Mouse (Mus musculus) lung, embryonic 14.5 days (tissue): ENCODE measurements around the gene Cacna1i. TPM values are rescaled to one million over a fixed set of nuclear protein-coding genes. Genes with fewer than 3 reads are reported as not detected.
A peak's percentile ranks its signal among the peaks of the same experiment; 100 is the strongest.

Experiments used
- ATAC-seq: fragments of 200-750 bp; cut with Nextera tagmentation; 2 replicates; pipeline ENCODE4 v1.8.0; 2017; ENCODE audit warnings: mild to moderate bottlenecking, moderate TSS enrichment, moderate library complexity; ENCODE audit not compliant: insufficient read depth
- DNase-seq: peaks from one replicate; pipeline ENCODE4 v3.0.0-alpha.2; 2015
- H3K27ac ChIP-seq: fragments of 300-500 bp; sonication (generic); 2 replicates; pipeline ENCODE4 v1.5.1; 2014; ENCODE audit warnings: low read depth, mild to moderate bottlenecking, moderate library complexity
- H3K27me3 ChIP-seq: fragments of 300-500 bp; sonication (generic); 2 replicates; pipeline ENCODE4 v1.6.1; 2014; ENCODE audit warnings: low read length, control low read depth; ENCODE audit not compliant: insufficient read depth
- H3K36me3 ChIP-seq: fragments of 300-500 bp; sonication (generic); 2 replicates; pipeline ENCODE4 v1.6.1; 2014; ENCODE audit warnings: control low read depth; ENCODE audit not compliant: insufficient read depth
- H3K4me1 ChIP-seq: fragments of 300-500 bp; sonication (generic); 2 replicates; pipeline ENCODE4 v1.6.1; 2014; ENCODE audit warnings: antibody characterized with exemption, control low read depth; ENCODE audit not compliant: insufficient read depth
- H3K4me2 ChIP-seq: fragments of 300-500 bp; sonication (generic); 2 replicates; pipeline ENCODE4 v1.6.1; 2014; ENCODE audit warnings: mild to moderate bottlenecking
- H3K4me3 ChIP-seq: fragments of 300-500 bp; sonication (generic); 2 replicates; pipeline ENCODE4 v1.5.1; 2014; ENCODE audit warnings: low read depth, low read length
- H3K9ac ChIP-seq: fragments of 300-500 bp; sonication (generic); 2 replicates; pipeline ENCODE4 v1.6.1; 2014
- H3K9me3 ChIP-seq: fragments of 300-500 bp; sonication (generic); 2 replicates; pipeline ENCODE4 v1.6.1; 2016; ENCODE audit warnings: low read depth, low read length, control low read depth
- CTCF ChIP-seq: IDR thresholded peaks from 2 replicates; pipeline ENCODE4 v1.5.1; 2016; ENCODE audit warnings: antibody characterized with exemption, low read depth
- WGBS: fragments of 180-500 bp; shearing (Covaris S2); extraction: QIAGEN DNeasy Blood & Tissue Kit; methylation state at CpG from one replicate; pipeline ENCODE4 v1.1.7; 2014; 5-methylcytosine and 5-hydroxymethylcytosine counted together
- polyA plus RNA-seq: library from polyadenylated mRNA; unstranded; fragments of >200 nt; fragmentation: Nextera tagmentation; extraction: Ambion mirVana; gene quantifications from 2 replicates; pipeline ENCODE4 v1.2.1, GENCODE M21; 2014

The Cacna1i gene
- polyA plus RNA-seq, 1 experiment from 2014 or later, result not detected

- ATAC-seq, result no peak
- H3K36me3 ChIP-seq, result no peaks in the 10 kb centered on the region
- H3K4me1 ChIP-seq, result no peaks in the 10 kb centered on the region
- no peak overlapping the region for H3K4me3 ChIP-seq
- H3K27ac ChIP-seq, result no peak overlapping the region
- no peak overlapping the region for H3K9ac ChIP-seq
- 78% methylated on average over 3 of the region's 3 CpGs for WGBS
- no peak for DNase-seq
- no peaks in the 10 kb centered on the region for H3K9me3 ChIP-seq
- H3K27me3 ChIP-seq, result no peaks in the 10 kb centered on the region
- H3K4me2 ChIP-seq, result no peak overlapping the region
- no peak for TF ChIP-seq CTCF
Measured at GRCm38 (mm10) chr15:80271858-80272396, 15.1 kb upstream of the Cacna1i start.

DNA sequence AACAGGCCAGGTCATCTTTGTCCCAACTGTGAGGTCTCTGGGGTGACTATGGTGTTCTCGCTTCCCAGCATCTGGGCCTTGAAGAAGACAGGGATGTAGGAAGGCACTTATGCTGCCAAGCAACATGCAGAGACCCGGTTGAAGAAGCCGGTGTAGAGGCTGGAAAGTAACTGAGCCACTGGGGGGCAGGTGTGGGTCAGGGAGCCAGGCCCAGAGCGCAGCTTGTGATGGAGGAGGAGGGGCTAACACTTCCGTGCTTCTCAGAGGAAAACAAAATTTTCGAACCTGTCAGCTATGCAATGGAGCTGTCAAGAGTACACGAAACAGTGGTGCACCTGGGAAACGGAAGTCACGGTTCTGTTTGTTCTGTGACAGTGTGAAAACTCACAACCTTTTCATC is 9.9 kb upstream of the Cacna1i start:
- ATAC-seq, result no peak
- Histone ChIP-seq H3K9me3 (no peaks in the 10 kb centered on the region), H3K4me1 (no peaks in the 10 kb centered on the region), H3K4me3 (no peak overlapping the region), H3K9ac (no peak overlapping the region), H3K27me3 (no peaks in the 10 kb centered on the region), H3K36me3 (no peaks in the 10 kb centered on the region), H3K27ac (no peak overlapping the region), H3K4me2 (no peak overlapping the region)
- WGBS, result 41% methylated on average over 9 of the region's 9 CpGs
- TF ChIP-seq CTCF, result no peak
- DNase-seq, result no peak

GRCm38 (mm10) chr15:80277625-80278024 is 9.4 kb upstream of the Cacna1i start:
- Histone ChIP-seq H3K4me3 (no peak overlapping the region), H3K36me3 (no peaks in the 10 kb centered on the region), H3K4me2 (no peak overlapping the region), H3K9ac (no peak overlapping the region), H3K27me3 (no peaks in the 10 kb centered on the region), H3K4me1 (no peaks in the 10 kb centered on the region), H3K9me3 (no peaks in the 10 kb centered on the region), H3K27ac (no peak overlapping the region)
- no peak for TF ChIP-seq CTCF
- ATAC-seq (no peak), DNase-seq (peak; percentile 93)
- WGBS, result 1% methylated on average over 6 of the region's 6 CpGs

DNA sequence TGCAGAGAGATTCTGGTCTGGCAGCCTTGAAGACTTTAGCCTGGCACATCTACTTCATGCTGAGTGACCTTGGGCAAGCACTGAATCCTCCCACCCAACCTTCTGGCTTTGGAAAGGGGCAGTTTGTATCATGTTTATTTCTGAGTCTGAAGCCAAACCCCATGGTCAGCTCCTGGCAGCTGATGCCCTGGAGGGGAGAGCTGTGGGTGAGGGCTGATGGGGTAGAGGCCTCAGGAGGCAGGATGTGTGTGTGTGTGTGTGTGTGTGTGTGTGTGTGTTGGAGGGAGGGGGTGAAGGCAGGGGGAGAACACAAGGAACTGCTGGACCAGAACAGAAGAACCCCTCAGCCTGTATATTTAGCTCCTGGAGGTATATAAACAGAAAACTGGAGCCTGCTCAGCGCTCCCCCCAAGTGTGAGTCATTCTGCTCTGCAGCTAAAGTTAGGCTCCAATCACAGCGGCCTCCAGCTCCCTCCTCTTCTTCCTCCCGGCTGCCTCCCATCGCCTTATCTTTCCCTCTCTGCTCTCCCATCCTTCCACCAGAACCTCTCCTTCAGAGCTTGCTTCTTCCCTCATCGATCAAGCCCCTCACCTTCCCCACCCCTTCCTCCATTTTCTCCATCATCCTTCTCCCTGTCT is 8.8 kb upstream of the Cacna1i start:
- no peak for DNase-seq
- H3K9me3 ChIP-seq, result no peaks in the 10 kb centered on the region
- H3K4me3 ChIP-seq, result no peak overlapping the region
- no peak for TF ChIP-seq CTCF
- H3K4me2 ChIP-seq, result no peak overlapping the region
- no peak overlapping the region for H3K9ac ChIP-seq
- H3K36me3 ChIP-seq, result no peaks in the 10 kb centered on the region
- no peak for ATAC-seq
- no peaks in the 10 kb centered on the region for H3K4me1 ChIP-seq
- H3K27me3 ChIP-seq, result no peaks in the 10 kb centered on the region
- 65% methylated on average over 5 of the region's 5 CpGs for WGBS
- no peak overlapping the region for H3K27ac ChIP-seq

- Histone ChIP-seq H3K4me2 (no peak overlapping the region), H3K4me1 (no peaks in the 10 kb centered on the region), H3K9ac (no peak overlapping the region), H3K36me3 (no peaks in the 10 kb centered on the region), H3K4me3 (no peak overlapping the region), H3K27me3 (no peaks in the 10 kb centered on the region), H3K9me3 (no peaks in the 10 kb centered on the region), H3K27ac (no peak overlapping the region)
- no peak for TF ChIP-seq CTCF
- no peak for DNase-seq
- ATAC-seq, result no peak
- 84% methylated on average over 2 of the region's 2 CpGs for WGBS
Measured at GRCm38 (mm10) chr15:80279053-80279452, 8.0 kb upstream of the Cacna1i start.

- WGBS, result 23% methylated on average over 6 of the region's 6 CpGs
Measured at GRCm38 (mm10) chr15:80280646-80281045, 6.4 kb upstream of the Cacna1i start.

DNA sequence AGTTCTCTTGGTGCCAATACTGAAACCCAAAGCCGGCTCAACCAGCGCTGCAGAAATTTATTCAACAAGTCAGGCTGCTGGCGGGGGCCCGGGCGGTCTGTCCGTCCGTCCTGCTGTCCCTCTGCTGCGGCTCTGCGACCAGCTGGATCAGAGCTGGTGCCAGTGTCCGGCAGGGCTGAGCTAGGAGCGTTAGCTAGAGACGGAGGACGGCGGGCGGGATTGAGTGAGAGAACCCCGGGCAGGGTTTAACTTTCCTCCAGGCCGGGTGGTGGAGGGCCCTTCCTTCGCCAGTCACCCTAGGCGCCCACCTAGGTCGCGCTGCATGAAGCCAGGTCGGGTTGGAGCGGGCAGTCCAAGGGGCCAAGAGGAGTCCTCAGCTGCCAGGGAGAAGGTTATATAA is 998 bp downstream of the Cacna1i start:
- no peaks in the 10 kb centered on the region for H3K9me3 ChIP-seq
- no peaks in the 10 kb centered on the region for H3K36me3 ChIP-seq
- H3K4me3 ChIP-seq, result peak overlapping the region; percentile 39
- ATAC-seq (no peak), DNase-seq (peak; percentile 15)
- peaks cover 56% of the 10 kb centered on the region for H3K27me3 ChIP-seq
- no peaks in the 10 kb centered on the region for H3K4me1 ChIP-seq
- H3K9ac ChIP-seq, result peak overlapping the region; percentile 3; the same call in 1 of the 2 replicates
- no peak for TF ChIP-seq CTCF
- H3K27ac ChIP-seq, result no peak overlapping the region
- H3K4me2 ChIP-seq, result peak overlapping the region; percentile 87
- WGBS, result 3% methylated on average over 23 of the region's 23 CpGs

More at GRCm38 (mm10) chr15:80280646-80281045, 6.4 kb upstream of the Cacna1i start:
- H3K36me3 ChIP-seq, result no peaks in the 10 kb centered on the region
- no peak overlapping the region for H3K27ac ChIP-seq
- peak; percentile 77 for TF ChIP-seq CTCF
- no peak overlapping the region for H3K4me3 ChIP-seq
- no peak for ATAC-seq
- DNase-seq, result peak; percentile 69
- H3K27me3 ChIP-seq, result peaks cover 9% of the 10 kb centered on the region; the same call in 1 of the 2 replicates
- no peaks in the 10 kb centered on the region for H3K9me3 ChIP-seq
- no peak overlapping the region for H3K9ac ChIP-seq
- no peak overlapping the region for H3K4me2 ChIP-seq
- no peaks in the 10 kb centered on the region for H3K4me1 ChIP-seq
